Mouse (Mus musculus): ENCODE measurements around the gene Ubap2. TPM values are rescaled to one million over a fixed set of nuclear protein-coding genes. Genes with fewer than 3 reads are reported as not detected.

Gene Ubap2
- polyA plus RNA-seq, 1 experiment = 843 TPM

DNA sequence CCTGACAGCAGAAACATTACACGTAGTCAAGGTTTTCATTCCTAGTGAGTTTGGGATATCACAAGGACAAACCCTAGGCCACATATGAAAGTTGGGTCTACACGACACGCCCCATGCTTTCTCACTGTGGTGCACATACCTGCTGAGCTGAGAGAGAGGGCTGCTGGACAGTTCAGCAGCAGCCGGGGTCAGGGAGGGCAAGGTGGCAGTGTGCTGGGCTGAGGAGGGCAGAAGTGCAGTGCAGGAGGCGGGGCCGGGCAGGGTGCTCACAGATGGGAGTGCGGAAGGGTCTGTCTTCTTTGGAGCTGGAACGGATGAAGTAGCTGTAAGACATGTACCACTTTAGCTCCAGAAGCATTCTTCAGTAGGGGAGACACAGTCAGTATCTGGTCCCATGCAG is 72.8 kb downstream of the Ubap2 start:
- no peak for TF ChIP-seq GATA1 (IDR thresholded peaks at IDR 0.05; ENCODE audit: low read length)

DNA sequence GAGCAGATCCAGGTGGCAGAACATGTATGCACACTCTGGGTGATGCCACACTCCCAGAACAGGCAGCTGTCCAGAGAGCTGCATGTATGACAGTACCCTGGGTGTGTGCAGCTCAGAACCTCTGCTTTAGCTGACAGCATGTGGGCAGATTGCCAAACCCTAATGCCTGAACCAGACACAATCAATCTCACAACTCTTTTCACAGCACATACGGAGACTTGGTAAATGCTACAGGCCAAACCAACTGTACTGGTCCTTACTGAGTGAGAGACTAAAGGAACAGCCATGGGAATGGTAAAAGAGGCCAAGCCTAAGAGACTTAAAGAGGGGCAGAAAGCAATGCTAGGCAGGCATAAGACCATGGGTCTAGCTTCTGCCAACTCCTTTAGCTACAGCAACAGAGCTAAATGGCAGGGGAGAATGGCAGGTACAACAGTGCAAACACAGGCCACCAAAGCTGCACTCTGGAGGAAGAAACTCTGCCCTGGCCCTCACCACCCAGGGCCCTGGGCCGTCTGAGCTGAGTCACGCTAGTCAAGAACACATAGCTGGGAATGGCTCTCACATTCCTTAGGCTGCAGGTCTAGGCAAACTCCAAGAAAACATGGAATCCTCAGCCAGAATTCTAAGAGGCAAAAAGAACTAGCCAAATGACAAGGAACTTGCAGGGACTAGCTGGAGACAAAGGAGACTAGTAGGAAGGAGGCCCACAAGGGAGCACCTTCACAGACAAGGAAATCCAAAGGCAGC is 77.9 kb downstream of the Ubap2 start:
- no peak for TF ChIP-seq GATA1 (IDR thresholded peaks at IDR 0.05; ENCODE audit: low read length)

GRCm38 (mm10) chr4:41195328-41195727 is 79.6 kb downstream of the Ubap2 start:
- no peak for TF ChIP-seq GATA1 (IDR thresholded peaks at IDR 0.05; ENCODE audit: low read length)

DNA sequence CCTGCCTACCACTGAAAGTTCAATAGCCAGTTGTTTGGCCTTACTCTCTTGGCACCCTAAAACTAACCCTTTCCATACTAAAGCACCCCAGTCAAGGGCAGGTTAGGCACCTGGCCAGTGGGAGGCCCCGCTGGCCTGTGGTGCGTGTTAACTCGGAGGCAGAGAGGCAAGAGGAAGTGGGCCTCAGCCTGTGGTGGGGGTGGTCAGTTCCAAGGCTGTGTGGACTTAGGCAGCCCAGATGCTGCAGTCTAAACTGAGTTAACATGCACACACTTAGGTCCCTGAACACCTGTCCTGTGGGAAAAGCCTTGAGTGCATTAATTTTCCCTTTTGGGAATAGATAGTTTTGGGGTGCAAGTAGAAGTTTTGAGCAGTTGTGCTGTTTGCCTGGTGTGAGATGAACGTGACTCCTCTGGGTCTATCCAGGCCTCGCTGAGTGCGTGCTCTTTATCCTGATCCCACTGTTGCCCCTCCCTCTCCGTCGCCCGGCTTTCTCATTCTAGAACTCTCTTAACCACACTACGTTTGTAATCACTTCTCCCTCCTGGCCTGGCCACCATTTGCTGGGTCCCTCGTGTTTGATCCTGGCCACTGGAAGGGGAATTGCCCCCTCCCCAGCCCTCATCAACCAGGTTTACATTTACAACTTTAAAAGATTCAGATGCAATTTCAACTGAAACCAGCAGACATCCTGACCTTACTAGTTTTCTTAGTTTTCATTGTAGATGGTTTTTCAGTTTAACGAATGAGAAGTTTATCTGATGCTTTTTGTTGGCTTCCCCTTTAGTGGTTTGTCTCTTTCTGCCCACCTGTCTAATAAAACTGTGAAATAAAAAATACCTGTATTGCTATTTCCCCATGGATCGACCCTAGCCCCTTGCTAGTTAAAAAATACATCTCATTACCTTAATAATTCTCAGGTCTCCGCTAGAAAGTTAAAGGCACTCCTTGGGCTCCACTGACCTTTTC is 82.1 kb downstream of the Ubap2 start:
- TF ChIP-seq GATA1 (IDR thresholded peaks at IDR 0.05; ENCODE audit: low read length) = no peak

GRCm38 (mm10) chr4:41189809-41190208 is 85.1 kb downstream of the Ubap2 start:
- no peak for TF ChIP-seq GATA1 (IDR thresholded peaks at IDR 0.05; ENCODE audit: low read length)

GRCm38 (mm10) chr4:41179825-41180725 is 94.9 kb downstream of the Ubap2 start:
- no peak for TF ChIP-seq GATA1 (IDR thresholded peaks at IDR 0.05; ENCODE audit: low read length)

DNA sequence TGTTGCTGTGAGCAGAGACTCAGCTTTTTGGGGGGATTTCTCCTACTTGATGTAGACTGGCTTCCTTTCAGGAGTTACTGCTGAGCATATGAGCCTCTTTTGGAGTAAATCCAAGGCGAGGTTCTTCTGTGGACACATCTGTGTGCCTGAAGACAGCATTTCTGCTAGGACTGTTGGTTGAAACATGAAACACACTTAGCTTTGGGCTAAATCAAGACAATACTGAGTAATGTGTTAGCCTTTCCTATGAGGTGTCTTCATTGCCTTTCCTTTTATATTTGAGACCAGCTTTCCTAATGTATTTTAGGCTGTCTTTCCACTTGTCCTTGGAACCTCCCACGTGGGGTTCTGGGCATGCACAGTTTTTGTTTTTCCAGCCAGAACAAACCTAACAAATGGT is 100.3 kb downstream of the Ubap2 start:
- TF ChIP-seq GATA1 (IDR thresholded peaks at IDR 0.05; ENCODE audit: low read length) = no peak

GRCm38 (mm10) chr4:41170970-41171369 is 104.0 kb downstream of the Ubap2 start:
- TF ChIP-seq GATA1 (IDR thresholded peaks at IDR 0.05; ENCODE audit: low read length) = no peak

- TF ChIP-seq GATA1 (IDR thresholded peaks at IDR 0.05; ENCODE audit: low read length) = no peak
Measured at GRCm38 (mm10) chr4:41165693-41166475, 109.1 kb downstream of the Ubap2 start.

GRCm38 (mm10) chr4:41164974-41165373 is 110.0 kb downstream of the Ubap2 start:
- TF ChIP-seq GATA1 (IDR thresholded peaks at IDR 0.05; ENCODE audit: low read length) = no peak

- no peak for TF ChIP-seq GATA1 (IDR thresholded peaks at IDR 0.05; ENCODE audit: low read length)
Measured at GRCm38 (mm10) chr4:41161232-41161631, 113.7 kb downstream of the Ubap2 start.

GRCm38 (mm10) chr4:41158251-41158650 is 116.7 kb downstream of the Ubap2 start:
- no peak for TF ChIP-seq GATA1 (IDR thresholded peaks at IDR 0.05; ENCODE audit: low read length)

- TF ChIP-seq GATA1 (IDR thresholded peaks at IDR 0.05; ENCODE audit: low read length) = no peak
Measured at GRCm38 (mm10) chr4:41156961-41157360, 118.0 kb downstream of the Ubap2 start.

DNA sequence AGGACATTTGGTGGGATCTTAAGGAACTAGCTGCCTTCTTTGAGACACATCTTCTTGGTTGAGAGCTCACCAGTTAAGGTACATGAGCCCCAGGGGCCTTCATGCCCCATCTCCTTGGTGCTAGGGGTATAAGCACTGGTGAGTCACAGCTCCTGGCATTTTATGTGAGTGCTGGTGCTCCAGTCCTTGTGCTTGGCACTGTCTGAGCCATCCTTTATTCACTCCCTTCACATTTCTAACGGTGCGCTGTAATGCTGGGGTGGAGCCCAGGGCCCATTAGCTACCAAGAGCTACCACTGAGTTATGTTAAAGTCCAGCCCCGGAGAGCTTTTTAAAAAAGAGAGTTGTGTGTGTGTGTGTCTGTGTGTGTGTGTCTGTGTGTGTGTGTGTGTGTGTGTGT is 121.8 kb downstream of the Ubap2 start:
- TF ChIP-seq GATA1 (IDR thresholded peaks at IDR 0.05; ENCODE audit: low read length) = no peak

- TF ChIP-seq GATA1 (IDR thresholded peaks at IDR 0.05; ENCODE audit: low read length) = no peak
Measured at GRCm38 (mm10) chr4:41151186-41151585, 123.8 kb downstream of the Ubap2 start.
